Mouse (Mus musculus) ovary, postnatal 14 days (tissue): ENCODE measurements at regions not wholly inside any gene's neighbourhood (a gene's known extent, or its start where the extent isn't known, plus 50 kb on each side); places are given as distances from the start of the nearest gene placed in this dataset.
A peak's percentile ranks its signal among the peaks of the same experiment; 100 is the strongest.

Source experiments
- DNase-seq: peaks from one replicate; pipeline ENCODE4 v3.0.0; 2022; ENCODE audit warnings: low spot score

GRCm38 (mm10) chr8:47769452-47769851 is 52.5 kb upstream of the Cldn24 start:
- DNase-seq: no peak

- DNase-seq: no peak
Measured at GRCm38 (mm10) chr8:47768751-47769150, 53.2 kb upstream of the Cldn24 start.

- DNase-seq: peak; percentile 48
Measured at GRCm38 (mm10) chr8:47764480-47764879, 50.7 kb upstream of the Cdkn2aip start.

GRCm38 (mm10) chr8:47764068-47764467 is 50.3 kb upstream of the Cdkn2aip start:
- no peak for DNase-seq
